Mouse (Mus musculus) MEL (cell line): Measurements from ENCODE around the gene Pycr1. TPM values are rescaled to one million over a fixed set of nuclear protein-coding genes. Genes with fewer than 3 reads are reported as not detected.

ENCODE experiments used
- DNase-seq: peaks from one replicate; pipeline ENCODE4 v3.0.0; 2011; ENCODE audit warnings: low read depth, low spot score
- H3K27ac ChIP-seq: 2 replicates; pipeline ENCODE4 v1.5.1; 2012; ENCODE audit warnings: low read depth, mild to moderate bottlenecking, control low read depth, low read length, moderate library complexity; ENCODE audit not compliant: control insufficient read depth
- H3K27me3 ChIP-seq, 2 experiments: fragments of 150-350 bp in 1 of 2; sonication (generic) in 1 of 2; 2 replicates each; pipeline ENCODE4 v1.6.1; 2012; ENCODE audit warnings: low read length in 2 of 2, mild to moderate bottlenecking in 2 of 2, improper control_type of control experiment in 1 of 2, moderate library complexity in 1 of 2; ENCODE audit not compliant: insufficient read depth in 2 of 2, control insufficient read depth in 1 of 2
- H3K36me3 ChIP-seq, 2 experiments: 2 replicates each; pipeline ENCODE4 v1.6.1; 2012 to 2014; ENCODE audit warnings: low read length in 2 of 2, improper control_type of control experiment in 1 of 2, inconsistent platforms in 1 of 2, mild to moderate bottlenecking in 1 of 2; ENCODE audit not compliant: insufficient read depth in 2 of 2, control insufficient read depth in 1 of 2
- H3K4me1 ChIP-seq, 2 experiments: fragments of 150-350 bp in 1 of 2; sonication (generic) in 1 of 2; 2 replicates each; pipeline ENCODE4 v1.6.1; 2012; ENCODE audit warnings: low read length in 2 of 2, improper control_type of control experiment in 1 of 2, mild to moderate bottlenecking in 1 of 2; ENCODE audit not compliant: insufficient read depth in 2 of 2, control insufficient read depth in 1 of 2
- H3K4me3 ChIP-seq, 2 experiments: fragments of 150-350 bp in 1 of 2; sonication (generic) in 1 of 2; 2 replicates each; pipeline ENCODE4 v1.5.1; 2012; ENCODE audit warnings: low read depth in 2 of 2, low read length in 2 of 2, mild to moderate bottlenecking in 2 of 2, moderate library complexity in 2 of 2, control low read depth in 1 of 2, improper control_type of control experiment in 1 of 2; ENCODE audit not compliant: control insufficient read depth in 1 of 2, insufficient read depth in 1 of 2
- H3K79me2 ChIP-seq: 2 replicates; pipeline ENCODE4 v1.6.1; 2012; ENCODE audit warnings: mild to moderate bottlenecking, low read length, moderate library complexity; ENCODE audit not compliant: control insufficient read depth, poor library complexity, insufficient read depth
- H3K9ac ChIP-seq: 2 replicates; pipeline ENCODE4 v1.6.1; 2012; ENCODE audit warnings: low read depth, mild to moderate bottlenecking, control low read depth, low read length, moderate library complexity; ENCODE audit not compliant: control insufficient read depth, poor library complexity, severe bottlenecking
- H3K9me3 ChIP-seq: fragments of 150-350 bp; sonication (generic); replicated peaks from 2 replicates; pipeline ENCODE4 v1.6.1; 2012; ENCODE audit warnings: mild to moderate bottlenecking, low read length, improper control_type of control experiment, moderate library complexity; ENCODE audit not compliant: insufficient read depth
- BHLHE40 ChIP-seq: IDR thresholded peaks from 2 replicates; pipeline ENCODE4 v1.6.1; 2012; ENCODE audit warnings: low read depth, mild to moderate bottlenecking, inconsistent platforms, low read length, improper control_type of control experiment, borderline replicate concordance
- EP300 ChIP-seq, 2 experiments: IDR thresholded peaks; 2 replicates each; pipeline ENCODE4 v1.6.1; 2011; ENCODE audit warnings: improper control_type of control experiment in 2 of 2, low read length in 2 of 2, low read depth in 1 of 2, mild to moderate bottlenecking in 1 of 2
- GABPA ChIP-seq: IDR thresholded peaks from 2 replicates; pipeline ENCODE4 v1.6.1; 2012; ENCODE audit warnings: low read depth, mild to moderate bottlenecking, inconsistent platforms, low read length, improper control_type of control experiment, moderate library complexity
- GATA1 ChIP-seq: IDR thresholded peaks from 2 replicates; pipeline ENCODE4 v1.6.1; 2011; ENCODE audit warnings: low read depth, low read length, improper control_type of control experiment
- KAT2A ChIP-seq: conservative IDR thresholded peaks from 2 replicates; pipeline ENCODE4 v1.6.1; 2012; ENCODE audit warnings: low read depth, low read length, improper control_type of control experiment, inconsistent platforms
- MAFK ChIP-seq: IDR thresholded peaks from 2 replicates; pipeline ENCODE4 v1.6.1; 2011; ENCODE audit warnings: low read depth, mild to moderate bottlenecking, low read length, improper control_type of control experiment, borderline replicate concordance
- MAZ ChIP-seq: IDR thresholded peaks from 2 replicates; pipeline ENCODE4 v1.6.1; 2012; ENCODE audit warnings: low read depth, mild to moderate bottlenecking, inconsistent platforms, low read length, improper control_type of control experiment
- MEF2A ChIP-seq: IDR thresholded peaks from 2 replicates; pipeline ENCODE4 v1.6.1; 2014; ENCODE audit warnings: low read depth, mild to moderate bottlenecking, inconsistent platforms, low read length, improper control_type of control experiment; ENCODE audit not compliant: poor library complexity, insufficient replicate concordance, severe bottlenecking; ENCODE audit errors: extremely low read depth
- MXI1 ChIP-seq: IDR thresholded peaks from 2 replicates; pipeline ENCODE4 v1.6.1; 2011; ENCODE audit warnings: mild to moderate bottlenecking, low read depth, low read length, improper control_type of control experiment
- MYB ChIP-seq: IDR thresholded peaks from 2 replicates; pipeline ENCODE4 v1.6.1; 2011; ENCODE audit warnings: mild to moderate bottlenecking, low read depth, low read length, improper control_type of control experiment
- MYC ChIP-seq: IDR thresholded peaks from 2 replicates; pipeline ENCODE4 v1.6.1; 2011; ENCODE audit warnings: low read depth, mild to moderate bottlenecking, low read length, improper control_type of control experiment, moderate library complexity
- NRF1 ChIP-seq: IDR thresholded peaks from 2 replicates; pipeline ENCODE4 v1.6.1; 2014; ENCODE audit warnings: low read depth, mild to moderate bottlenecking, inconsistent platforms, low read length, improper control_type of control experiment, moderate library complexity; ENCODE audit not compliant: poor library complexity, insufficient read depth, severe bottlenecking
- POLR2AphosphoS5 ChIP-seq: IDR thresholded peaks from 2 replicates; pipeline ENCODE4 v1.6.1; 2012; ENCODE audit warnings: low read depth, borderline replicate concordance, mild to moderate bottlenecking, inconsistent platforms, low read length, moderate library complexity, mixed read lengths
- RCOR1 ChIP-seq: IDR thresholded peaks from 2 replicates; pipeline ENCODE4 v1.6.1; 2012; ENCODE audit warnings: low read depth, mild to moderate bottlenecking, inconsistent platforms, low read length, improper control_type of control experiment
- SMC3 ChIP-seq: IDR thresholded peaks from 2 replicates; pipeline ENCODE4 v1.6.1; 2011; ENCODE audit warnings: low read depth, low read length, improper control_type of control experiment
- TBP ChIP-seq: IDR thresholded peaks from 2 replicates; pipeline ENCODE4 v1.8.0; 2011; ENCODE audit warnings: low read depth, low read length, improper control_type of control experiment
- UBTF ChIP-seq: IDR thresholded peaks from 2 replicates; pipeline ENCODE4 v1.6.1; 2012; ENCODE audit warnings: low read depth, mild to moderate bottlenecking, inconsistent platforms, low read length, improper control_type of control experiment, moderate library complexity, borderline replicate concordance; ENCODE audit not compliant: insufficient read depth
- ZC3H11A ChIP-seq: IDR thresholded peaks from 2 replicates; pipeline ENCODE4 v1.6.1; 2012; ENCODE audit warnings: low read depth, mild to moderate bottlenecking, inconsistent platforms, low read length, improper control_type of control experiment
- ZMIZ1 ChIP-seq: IDR thresholded peaks from 2 replicates; pipeline ENCODE4 v1.6.1; 2012; ENCODE audit warnings: low read depth, mild to moderate bottlenecking, inconsistent platforms, low read length, improper control_type of control experiment, moderate library complexity
- polyA plus RNA-seq, 2 experiments: library from polyadenylated mRNA; stranded (reverse) in 1 of 2; unstranded in 1 of 2; fragments of >175 nt in 1 of 2; fragments of >200 nt in 1 of 2; gene quantifications; 2 replicates each; pipeline versions ENCODE4 v1.2.1 to v1.2.4; 2012; ENCODE audit warnings: low replicate concordance in 2 of 2, low read depth in 1 of 2; ENCODE audit not compliant: insufficient read length in 2 of 2, insufficient read depth in 1 of 2, missing spikeins in 1 of 2
- total RNA-seq: library from RNA; depleted of rRNA; stranded (reverse); fragments of 300-350 nt; gene quantifications from 2 replicates; pipeline ENCODE4 v1.2.3, GENCODE M21; 2012

Pycr1 gene
- total and polyA plus RNA-seq, 3 experiments = 2.6 to 15.3 TPM; not detected in 1

GRCm38 (mm10) chr11:120605667-120606066 lies 37.9 kb downstream of the Pycr1 start:
- H3K36me3 ChIP-seq = peaks cover 5 to 11% of the 10 kb centered on the region in 2 experiments
- no peak overlapping the region for H3K9ac ChIP-seq
- no peaks in the 10 kb centered on the region for H3K4me1 ChIP-seq
- H3K9me3 ChIP-seq = no peaks in the 10 kb centered on the region
- no peak overlapping the region for H3K27ac ChIP-seq
- TF ChIP-seq EP300 (IDR thresholded peaks at IDR 0.05; ENCODE audit: low read depth in 1 of 2, low read length in 2 of 2) (no peak), TBP (no peak), MAFK (no peak), ZC3H11A (no peak), MYB (no peak), ZMIZ1 (no peak), SMC3 (no peak), MAZ (no peak), BHLHE40 (no peak), POLR2AphosphoS5 (no peak), GATA1 (no peak), MXI1 (no peak), RCOR1 (no peak), MEF2A (no peak), NRF1 (no peak), UBTF (no peak), GABPA (no peak), KAT2A (no peak)
- H3K4me3 ChIP-seq = no peak overlapping the region
- peaks cover 2% of the 10 kb centered on the region; the same call in 1 of the 2 replicates for H3K79me2 ChIP-seq
- H3K27me3 ChIP-seq = no peaks in the 10 kb centered on the region
- no peak for DNase-seq

GRCm38 (mm10) chr11:120603545-120603944 lies 40.0 kb downstream of the Pycr1 start:
- Histone ChIP-seq H3K27me3 (no peaks in the 10 kb centered on the region), H3K27ac (no peak overlapping the region), H3K9me3 (no peaks in the 10 kb centered on the region)
- TF ChIP-seq MYC = no peak
- TF ChIP-seq, all 39 proteins: peak for 0
- peaks cover 5 to 14% of the 10 kb centered on the region in 2 experiments for H3K4me1 ChIP-seq
- peaks cover 15% of the 10 kb centered on the region for H3K79me2 ChIP-seq
- no peak overlapping the region for H3K4me3 ChIP-seq
- H3K36me3 ChIP-seq = peaks cover 12 to 21% of the 10 kb centered on the region in 2 experiments
- no peak for DNase-seq
- no peak overlapping the region for H3K9ac ChIP-seq
